ENCODE assay signal across 8 mouse cellular contexts in the genomic region with DNA sequence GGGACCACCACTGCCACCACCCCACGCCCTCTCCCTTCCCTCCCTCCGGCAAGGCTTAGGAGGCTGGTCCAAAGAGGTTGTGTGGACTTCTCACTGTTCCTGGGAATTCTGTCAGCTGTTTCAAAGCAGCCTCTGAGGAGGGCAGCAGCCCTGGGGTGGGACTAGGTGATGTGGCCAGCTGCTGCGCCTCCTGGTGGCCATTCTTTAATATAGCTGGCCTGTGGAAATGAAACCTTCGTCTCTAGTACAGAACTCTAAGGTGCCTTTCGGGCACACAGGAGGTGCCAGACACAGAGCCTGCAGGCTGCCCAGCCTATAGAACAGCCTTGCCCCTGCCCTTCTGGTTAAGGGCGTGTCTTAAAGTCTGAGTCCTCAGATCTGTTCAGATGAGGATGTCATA. TPM values are rescaled to one million over a fixed set of nuclear protein-coding genes. Genes with fewer than 3 reads are reported as not detected.
DNase-seq lines count a peak whose midpoint lies in the region; ATAC-seq and TF ChIP-seq lines count a peak whose summit lies in the region.

No protein-coding gene starts in this region.

- H3K27ac ChIP-seq in intestine, postnatal 0 days (ENCODE audit: low read depth, low read length): no peak overlapping the region

- no peak for DNase-seq in cerebellum, adult 11-12 months
- DNase-seq in MN1 (ENCODE audit: low spot score): peak; percentile 47
- peak; percentile 53 for DNase-seq in gastrocnemius, postnatal 25 days
- peak; percentile 84 for DNase-seq in lung, postnatal 10 days
- DNase-seq in retina, postnatal 7 days (ENCODE audit: low read depth, low spot score): peak; percentile 35

- H3K4me3 ChIP-seq in intestine, postnatal 0 days (ENCODE audit: low read depth, low read length): no peak overlapping the region

- WGBS in intestine, postnatal 0 days: 27% methylated on average over 6 of the region's 6 CpGs

- no peak overlapping the region for H3K9ac ChIP-seq in intestine, postnatal 0 days (ENCODE audit: low read depth, low read length)

- TF ChIP-seq CTCF in intestine, postnatal 0 days (IDR thresholded peaks at IDR 0.05; ENCODE audit: low read depth): peak; percentile 91

- peaks cover 20% of the 10 kb centered on the region; the same call in 1 of the 2 replicates for H3K36me3 ChIP-seq in intestine, postnatal 0 days (ENCODE audit: control insufficient read depth, insufficient read depth)

- no peak overlapping the region for H3K4me2 ChIP-seq in intestine, postnatal 0 days (replicated peaks; ENCODE audit: low read depth)

- H3K27me3 ChIP-seq in intestine, postnatal 0 days (replicated peaks; ENCODE audit: control insufficient read depth, insufficient read depth, low read length): no peaks in the 10 kb centered on the region

- H3K4me1 ChIP-seq in intestine, postnatal 0 days (replicated peaks; ENCODE audit: control insufficient read depth, insufficient read depth, low read length): no peaks in the 10 kb centered on the region

- ATAC-seq in cerebellum, adult (ENCODE audit: insufficient number of reproducible peaks, low FRiP score, low TSS enrichment): 0 out of 2 replicates have a peak, but pooled peaks have one; percentile 36
- peak; percentile 34; the same call in 1 of the 2 replicates for ATAC-seq in common myeloid progenitor, adult 5-6 weeks (replicated peaks; ENCODE audit: low read depth, poor library complexity, severe bottlenecking)
- ATAC-seq in intestine, postnatal 0 days: peak; percentile 69

- H3K9me3 ChIP-seq in intestine, postnatal 0 days (ENCODE audit: control insufficient read depth): no peaks in the 10 kb centered on the region

RNA-seq across cellular contexts. Expression of a gene that starts 25.7 kb away (rescaled TPM):
- 5.5 and 13.3 TPM in 2 replicates for total RNA-seq in common myeloid progenitor, adult 5-6 weeks (2017)
- 1 to 10 TPM; 3.8 to 4.3 TPM for total RNA-seq in gastrocnemius, postnatal 25 days (2021)
- polyA plus RNA-seq in intestine, postnatal 0 days (2015; fragmentation: Nextera tagmentation; extraction: Ambion mirVana): 42.4 and 47.8 TPM in 2 replicates

RNA-seq across cellular contexts. Expression of a gene that starts 30.6 kb away (rescaled TPM):
- 34.1 and 34.8 TPM in 2 replicates for total RNA-seq in common myeloid progenitor, adult 5-6 weeks (2017)
- 100 to 1,000 TPM; 104 to 105 TPM for total RNA-seq in gastrocnemius, postnatal 25 days (2021)
- 144 and 145 TPM in 2 replicates for polyA plus RNA-seq in intestine, postnatal 0 days (2015; fragmentation: Nextera tagmentation; extraction: Ambion mirVana)

RNA-seq across cellular contexts. Expression of a gene that starts 37.0 kb away (rescaled TPM):
- total RNA-seq in common myeloid progenitor, adult 5-6 weeks (2017): 0.14 TPM in 1 of 2 replicates, not detected in the other
- 1 to 10 TPM; 2.5 to 2.6 TPM for total RNA-seq in gastrocnemius, postnatal 25 days (2021)
- polyA plus RNA-seq in intestine, postnatal 0 days (2015; fragmentation: Nextera tagmentation; extraction: Ambion mirVana): 22.8 and 23.3 TPM in 2 replicates

RNA-seq across cellular contexts. Expression of a gene that starts 37.7 kb away (rescaled TPM):
- total RNA-seq in common myeloid progenitor, adult 5-6 weeks (2017): not detected in 2 replicates
- not detected for total RNA-seq in gastrocnemius, postnatal 25 days (2021)
- 0.34 TPM in 1 of 2 replicates, not detected in the other for polyA plus RNA-seq in intestine, postnatal 0 days (2015; fragmentation: Nextera tagmentation; extraction: Ambion mirVana)

RNA-seq across cellular contexts. Expression of a gene that starts 39.4 kb away (rescaled TPM):
- total RNA-seq in common myeloid progenitor, adult 5-6 weeks (2017): 100 and 118 TPM in 2 replicates
- 10 to 100 TPM; 30.0 to 30.1 TPM for total RNA-seq in gastrocnemius, postnatal 25 days (2021)
- polyA plus RNA-seq in intestine, postnatal 0 days (2015; fragmentation: Nextera tagmentation; extraction: Ambion mirVana): 32.5 and 35.6 TPM in 2 replicates
